Mouse (Mus musculus) induced T-regulatory cell, adult 2 months (primary cell): Measurements from ENCODE around the gene Bsn.
A peak's percentile ranks its signal among the peaks of the same experiment; 100 is the strongest.

Experiments
- DNase-seq: peaks from one replicate; pipeline ENCODE4 v3.0.0-alpha.2; 2012; ENCODE audit warnings: low read depth

Bsn gene

DNA sequence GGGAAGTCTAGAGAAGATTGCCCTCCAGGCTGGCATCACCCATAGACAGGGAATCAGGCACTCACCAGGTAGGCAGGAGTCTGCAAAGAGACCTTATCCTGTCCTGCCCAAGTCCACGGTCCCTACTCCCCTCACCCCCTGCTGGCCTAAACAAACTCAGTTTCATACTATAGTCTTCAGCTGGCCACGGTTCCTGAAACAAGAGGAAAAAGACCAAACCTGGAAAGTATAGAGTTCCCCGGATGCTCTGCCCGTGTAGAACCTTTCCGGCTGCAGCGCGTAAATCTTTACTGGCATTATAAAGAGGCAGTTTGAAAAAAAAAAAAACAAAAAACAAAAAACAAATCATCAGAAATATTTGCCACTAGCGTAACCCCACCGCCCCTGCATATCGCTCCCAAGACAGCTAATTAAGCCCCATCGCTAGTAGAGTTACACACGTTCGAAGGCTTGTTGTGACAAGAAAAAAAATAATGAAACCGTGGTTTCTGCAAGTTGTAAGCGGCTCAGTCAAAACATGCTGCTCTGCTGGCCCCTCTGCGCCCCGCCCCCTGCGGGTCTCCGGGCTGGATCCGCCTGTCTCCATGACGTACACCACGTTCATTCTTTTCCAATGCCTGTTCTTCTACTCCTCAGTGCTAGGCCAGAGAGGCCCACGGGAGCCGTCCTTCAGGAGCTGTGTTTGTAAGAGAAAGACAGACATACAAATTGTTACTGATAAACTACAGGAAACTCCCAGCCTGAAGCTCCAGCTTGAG is 6.9 kb upstream of the Bsn start:
- DNase-seq = no peak

DNA sequence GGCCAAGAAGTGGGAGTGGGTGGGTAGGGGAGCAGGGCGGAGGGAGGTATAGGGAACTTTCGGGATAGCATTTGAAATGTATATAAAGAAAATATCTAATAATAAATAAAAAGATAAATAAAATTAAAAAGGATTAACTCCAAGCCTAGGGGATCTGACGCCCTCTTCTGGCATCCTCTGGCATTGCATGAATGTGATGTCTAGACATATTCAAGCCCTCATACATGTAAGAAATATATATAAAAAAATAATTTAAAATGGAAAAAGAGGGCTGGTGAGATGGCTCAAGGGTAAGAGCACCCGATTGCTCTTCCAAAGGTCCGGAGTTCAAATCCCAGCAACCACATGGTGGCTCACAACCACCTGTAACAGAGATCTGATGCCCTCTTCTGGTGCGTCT is 6.0 kb upstream of the Bsn start:
- DNase-seq = peak; percentile 52

- DNase-seq = no peak
Observed at GRCm38 (mm10) chr9:108189488-108189786, 747 bp downstream of the Bsn start.

DNA sequence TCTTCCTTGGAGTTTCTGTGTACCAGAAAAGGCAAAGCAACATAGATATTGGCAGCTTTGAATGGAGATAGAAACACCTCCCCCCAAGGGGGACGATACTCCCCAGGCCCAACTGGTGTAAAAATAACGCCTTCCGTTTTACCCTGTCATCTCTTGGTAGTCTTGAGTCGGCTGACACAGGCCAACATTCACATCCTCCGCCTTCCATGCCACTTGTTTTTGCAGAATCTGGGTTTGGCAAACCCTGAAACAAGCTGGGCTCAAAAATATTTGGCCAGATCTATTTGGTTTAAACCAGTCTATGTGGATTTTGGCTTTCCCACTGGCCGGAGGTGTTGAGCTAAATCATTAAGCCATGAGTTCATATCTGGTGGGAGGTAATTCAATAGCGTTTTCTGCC is 1.2 kb downstream of the Bsn start:
- DNase-seq = no peak

DNA sequence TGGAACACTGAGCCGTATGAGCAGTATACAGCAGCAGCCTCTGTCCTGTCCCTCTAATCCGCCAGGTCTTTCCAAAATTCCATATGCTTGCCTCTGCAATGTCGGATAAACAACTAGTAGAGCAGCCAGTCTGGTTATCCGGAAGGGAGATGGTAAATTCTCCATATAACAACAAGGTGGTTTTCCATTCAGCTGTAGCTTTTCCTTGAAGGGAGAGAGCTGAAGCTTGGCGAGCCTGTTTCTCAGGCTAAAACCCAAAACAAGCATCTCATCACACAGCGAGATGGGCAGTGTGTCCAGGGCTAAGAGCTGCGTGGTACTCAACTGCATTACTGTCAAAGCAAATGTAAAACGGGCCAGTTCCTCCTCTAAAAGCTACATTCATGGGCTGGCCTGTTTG is 1.7 kb downstream of the Bsn start:
- DNase-seq = no peak

- DNase-seq = no peak
Observed at GRCm38 (mm10) chr9:108187616-108188015, 2.6 kb downstream of the Bsn start.

- no peak for DNase-seq
Observed at GRCm38 (mm10) chr9:108185786-108186185, 4.4 kb downstream of the Bsn start.

DNA sequence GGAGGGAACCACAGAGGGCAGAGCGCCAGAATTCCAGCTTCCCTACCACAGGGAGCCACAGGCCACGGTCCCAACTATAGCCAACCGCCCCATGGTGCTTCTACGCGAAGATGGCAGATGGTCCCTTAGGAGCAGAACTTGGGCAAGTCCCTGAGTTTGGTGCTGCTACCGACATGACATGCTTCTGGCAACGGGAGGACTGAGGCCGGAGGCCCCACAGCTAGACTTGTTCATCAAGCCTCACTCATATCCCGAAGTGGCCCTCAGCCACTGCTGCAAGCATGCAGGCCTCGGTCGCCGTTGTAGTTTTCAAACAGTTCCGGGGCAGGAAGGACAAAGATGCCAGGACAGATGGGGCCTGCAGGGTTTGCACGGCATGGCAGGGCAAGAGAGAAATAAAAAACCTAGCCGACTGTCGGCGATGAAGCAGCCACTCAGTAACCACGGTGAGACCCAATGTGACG is 6.6 kb downstream of the Bsn start:
- no peak for DNase-seq

- DNase-seq = no peak
Observed at GRCm38 (mm10) chr9:108182806-108183506, 7.2 kb downstream of the Bsn start.

DNA sequence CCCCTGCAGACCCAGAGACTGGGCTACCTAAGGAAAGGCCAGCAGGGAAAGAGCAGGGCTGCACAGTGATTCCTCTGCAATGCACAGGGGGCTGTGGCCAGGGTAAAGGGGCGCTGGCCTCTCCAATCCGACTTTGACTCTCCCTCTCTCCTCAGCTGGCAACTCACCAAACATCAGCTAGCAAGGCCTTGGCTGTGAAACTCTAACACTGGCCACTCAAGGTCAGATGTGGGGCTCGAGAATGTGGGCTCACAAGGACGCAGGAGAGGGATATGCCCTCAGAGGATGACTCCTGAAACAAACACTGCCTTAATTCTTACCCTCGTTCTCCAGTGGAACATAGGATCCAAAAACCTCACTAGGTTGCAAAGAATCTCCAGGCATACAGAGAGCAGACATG is 11.8 kb downstream of the Bsn start:
- no peak for DNase-seq

- DNase-seq = no peak
Observed at GRCm38 (mm10) chr9:108175116-108175838, 14.9 kb downstream of the Bsn start.

GRCm38 (mm10) chr9:108172777-108173350 is 17.3 kb downstream of the Bsn start:
- DNase-seq = no peak

GRCm38 (mm10) chr9:108169751-108170150 is 20.4 kb downstream of the Bsn start:
- DNase-seq = no peak

DNA sequence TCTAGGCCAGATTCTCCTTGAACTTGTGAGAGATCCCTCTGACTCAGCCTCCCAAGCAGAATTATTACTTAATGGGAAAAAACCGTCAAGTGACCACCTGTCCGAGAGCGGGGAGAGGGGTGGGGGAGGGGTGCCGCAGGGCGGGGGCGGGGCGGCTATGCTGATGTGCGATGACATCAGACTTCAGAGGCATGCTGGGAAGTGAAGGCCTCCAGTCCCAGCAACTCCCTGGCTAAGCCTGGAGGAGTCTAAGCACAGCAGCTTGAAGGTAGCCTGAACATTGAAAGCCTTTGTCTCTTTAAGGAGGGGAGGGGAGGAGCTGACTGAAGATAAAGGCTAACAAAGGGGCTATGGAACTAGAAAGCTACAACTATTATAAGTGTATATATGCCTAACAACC is 25.0 kb downstream of the Bsn start:
- DNase-seq = no peak

- DNase-seq = peak; percentile 66
Observed at GRCm38 (mm10) chr9:108163646-108164284, 26.4 kb downstream of the Bsn start.

DNA sequence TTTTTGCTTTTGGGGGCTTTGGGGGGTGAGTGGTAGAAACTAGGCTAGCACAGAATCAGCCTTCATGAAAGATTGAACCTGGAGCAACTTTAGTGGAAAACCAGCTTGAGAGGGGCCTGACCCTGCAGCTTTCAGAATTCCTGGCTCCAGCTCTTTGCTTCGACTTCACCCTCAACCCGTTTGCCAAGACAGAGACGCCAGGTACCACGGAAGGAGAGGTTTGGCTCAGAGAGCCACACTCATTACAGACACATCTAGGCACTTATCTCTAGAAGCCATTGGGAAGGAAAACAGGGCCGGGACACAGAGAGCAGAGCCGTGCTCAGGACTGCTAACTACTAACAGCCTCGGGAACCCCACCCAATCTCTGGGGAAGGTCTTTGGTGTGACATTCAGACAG is 32.3 kb downstream of the Bsn start:
- no peak for DNase-seq

- DNase-seq = no peak
Observed at GRCm38 (mm10) chr9:108157451-108157850, 32.7 kb downstream of the Bsn start.

- peak; percentile 53 for DNase-seq
Observed at GRCm38 (mm10) chr9:108156786-108157185, 33.4 kb downstream of the Bsn start.

DNA sequence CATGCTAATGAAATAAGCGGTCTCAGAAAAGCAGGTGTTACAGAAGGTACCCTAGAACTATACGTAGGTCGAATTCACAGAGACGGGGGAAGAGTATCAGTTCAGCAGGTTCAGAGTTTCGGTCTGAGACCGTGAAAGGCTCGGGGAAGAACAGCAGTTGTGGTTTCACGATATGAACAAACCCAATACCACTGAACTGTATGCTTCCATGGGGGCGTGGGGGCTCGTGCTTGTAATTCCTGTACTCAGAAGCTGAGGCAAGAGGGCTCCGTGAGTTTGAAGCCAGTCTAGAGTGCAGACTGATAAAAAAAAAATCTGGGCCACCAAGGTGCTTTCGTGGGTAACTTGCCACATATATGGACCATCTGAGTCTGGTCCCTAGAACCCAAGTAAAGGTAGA is 35.4 kb downstream of the Bsn start:
- peak; percentile 75 for DNase-seq

GRCm38 (mm10) chr9:108153516-108154448 is 36.4 kb downstream of the Bsn start:
- DNase-seq = peak; percentile 24

- peak; percentile 63 for DNase-seq
Observed at GRCm38 (mm10) chr9:108150486-108150885, 39.7 kb downstream of the Bsn start.
